Mouse (Mus musculus) G1E (cell line): ENCODE measurements around the gene Crym.

ENCODE experiments used
- CTCF ChIP-seq: IDR thresholded peaks from 2 replicates; pipeline ENCODE4 v1.5.1; 2012; ENCODE audit warnings: low read depth, low read length, inconsistent platforms, mixed read lengths
- GATA1 ChIP-seq: IDR thresholded peaks from 2 replicates; pipeline ENCODE4 v1.6.1; 2012; ENCODE audit warnings: borderline replicate concordance, low read length, inconsistent platforms, mixed read lengths
- GATA2 ChIP-seq: IDR thresholded peaks from 2 replicates; pipeline ENCODE4 v1.6.1; 2012; ENCODE audit warnings: low read depth, low read length, inconsistent platforms, borderline replicate concordance
- POLR2AphosphoS5 ChIP-seq: IDR thresholded peaks from 2 replicates; pipeline ENCODE4 v1.6.1; 2012; ENCODE audit warnings: low read depth, low read length, inconsistent platforms; ENCODE audit not compliant: insufficient replicate concordance
- TAL1 ChIP-seq: conservative IDR thresholded peaks from 2 replicates; pipeline ENCODE4 v1.6.1; 2012; ENCODE audit warnings: low read depth, low read length, inconsistent platforms, mixed read lengths

- TF ChIP-seq CTCF (no peak), TAL1 (no peak), POLR2AphosphoS5 (no peak), GATA1 (no peak), GATA2 (no peak)
Measured at GRCm38 (mm10) chr7:120228541-120228940, 26.6 kb upstream of the Crym start.
